22 mouse cellular contexts compared by ENCODE assay signal in genomic region chr1:36711104-36711503, GRCm38 (mm10). TPM values are rescaled to one million over a fixed set of nuclear protein-coding genes. Genes with fewer than 3 reads are reported as not detected.
"Had no signal": no experiment of that assay in that cellular context is flagged by ENCODE, and none has a peak within 500 bp of the region (broad histone marks: within the 10 kb centered on the region; RNA-seq: fewer than 3 reads in every experiment).

No protein-coding gene starts in this region.

- H3K9ac ChIP-seq: liver, embryonic 15.5 days; liver, postnatal 0 days; lung, embryonic 15.5 days; midbrain, embryonic 13.5 days; midbrain, embryonic 15.5 days; neural tube, embryonic 12.5 days had no signal

- H3K27me3 ChIP-seq: liver, embryonic 15.5 days; lung, embryonic 15.5 days; midbrain, embryonic 13.5 days; midbrain, embryonic 15.5 days; neural tube, embryonic 12.5 days had no signal

- DNase-seq: liver, postnatal 0 days; lung, adult 2 months; lung, postnatal 14 days; lung, postnatal 36 days; right cerebral cortex, postnatal 14 days; thymus, adult 18-20 months; thymus, postnatal 14 days; thymus, postnatal 4 days had no signal

- H3K9me3 ChIP-seq: liver, embryonic 15.5 days; lung, embryonic 15.5 days; midbrain, embryonic 13.5 days; midbrain, embryonic 15.5 days; neural tube, embryonic 12.5 days had no signal

- H3K27ac ChIP-seq: liver, embryonic 15.5 days; lung, embryonic 15.5 days; macrophage; midbrain, embryonic 13.5 days; neural tube, embryonic 12.5 days had no signal

- H3K4me3 ChIP-seq: lung, embryonic 15.5 days; megakaryocyte, embryonic 14.5 days; midbrain, embryonic 13.5 days; midbrain, embryonic 15.5 days; neural tube, embryonic 12.5 days had no signal

- ATAC-seq: liver, postnatal 0 days; lung, postnatal 0 days; midbrain, embryonic 13.5 days; midbrain, embryonic 15.5 days had no signal

RNA-seq across cellular contexts. Expression of gene 4933424G06Rik, which starts 1.2 kb away (rescaled TPM):
- total RNA-seq: megakaryocyte progenitor cell, adult 5-6 weeks; midbrain, postnatal 0 days; monocyte, adult 5-6 weeks; neutrophil, adult 5-6 weeks had no signal
- polyA plus RNA-seq: liver, embryonic 15.5 days; liver, postnatal 0 days; lung, adult 2 months; lung, embryonic 15.5 days; macrophage; neural tube, embryonic 12.5 days; stomach, embryonic 14.5 days had no signal

RNA-seq across cellular contexts. Expression of gene Fam178b, which starts 28.1 kb away (rescaled TPM):
- total RNA-seq: megakaryocyte progenitor cell, adult 5-6 weeks; midbrain, postnatal 0 days; monocyte, adult 5-6 weeks; neutrophil, adult 5-6 weeks had no signal
- polyA plus RNA-seq: macrophage; midbrain, embryonic 13.5 days; midbrain, embryonic 15.5 days; neural tube, embryonic 14.5 days had no signal

RNA-seq across cellular contexts. Expression of gene Zap70, which starts 50.5 kb away (rescaled TPM):
- polyA plus RNA-seq: macrophage had no signal
